Mouse (Mus musculus) MEL (cell line): ENCODE measurements around the gene Nmrk2. TPM values are rescaled to one million over a fixed set of nuclear protein-coding genes. Genes with fewer than 3 reads are reported as not detected.

Experiments used
- DNase-seq: peaks from one replicate; pipeline ENCODE4 v3.0.0; 2011; ENCODE audit warnings: low read depth, low spot score
- H3K27ac ChIP-seq: 2 replicates; pipeline ENCODE4 v1.5.1; 2012; ENCODE audit warnings: low read depth, mild to moderate bottlenecking, control low read depth, low read length, moderate library complexity; ENCODE audit not compliant: control insufficient read depth
- H3K27me3 ChIP-seq, 2 experiments: fragments of 150-350 bp in 1 of 2; sonication (generic) in 1 of 2; 2 replicates each; pipeline ENCODE4 v1.6.1; 2012; ENCODE audit warnings: low read length in 2 of 2, mild to moderate bottlenecking in 2 of 2, improper control_type of control experiment in 1 of 2, moderate library complexity in 1 of 2; ENCODE audit not compliant: insufficient read depth in 2 of 2, control insufficient read depth in 1 of 2
- H3K36me3 ChIP-seq, 2 experiments: 2 replicates each; pipeline ENCODE4 v1.6.1; 2012 to 2014; ENCODE audit warnings: low read length in 2 of 2, improper control_type of control experiment in 1 of 2, inconsistent platforms in 1 of 2, mild to moderate bottlenecking in 1 of 2; ENCODE audit not compliant: insufficient read depth in 2 of 2, control insufficient read depth in 1 of 2
- H3K4me1 ChIP-seq, 2 experiments: fragments of 150-350 bp in 1 of 2; sonication (generic) in 1 of 2; 2 replicates each; pipeline ENCODE4 v1.6.1; 2012; ENCODE audit warnings: low read length in 2 of 2, improper control_type of control experiment in 1 of 2, mild to moderate bottlenecking in 1 of 2; ENCODE audit not compliant: insufficient read depth in 2 of 2, control insufficient read depth in 1 of 2
- H3K4me3 ChIP-seq, 2 experiments: fragments of 150-350 bp in 1 of 2; sonication (generic) in 1 of 2; 2 replicates each; pipeline ENCODE4 v1.5.1; 2012; ENCODE audit warnings: low read depth in 2 of 2, low read length in 2 of 2, mild to moderate bottlenecking in 2 of 2, moderate library complexity in 2 of 2, control low read depth in 1 of 2, improper control_type of control experiment in 1 of 2; ENCODE audit not compliant: control insufficient read depth in 1 of 2, insufficient read depth in 1 of 2
- H3K79me2 ChIP-seq: 2 replicates; pipeline ENCODE4 v1.6.1; 2012; ENCODE audit warnings: mild to moderate bottlenecking, low read length, moderate library complexity; ENCODE audit not compliant: control insufficient read depth, poor library complexity, insufficient read depth
- H3K9ac ChIP-seq: 2 replicates; pipeline ENCODE4 v1.6.1; 2012; ENCODE audit warnings: low read depth, mild to moderate bottlenecking, control low read depth, low read length, moderate library complexity; ENCODE audit not compliant: control insufficient read depth, poor library complexity, severe bottlenecking
- H3K9me3 ChIP-seq: fragments of 150-350 bp; sonication (generic); replicated peaks from 2 replicates; pipeline ENCODE4 v1.6.1; 2012; ENCODE audit warnings: mild to moderate bottlenecking, low read length, improper control_type of control experiment, moderate library complexity; ENCODE audit not compliant: insufficient read depth
- BHLHE40 ChIP-seq: IDR thresholded peaks from 2 replicates; pipeline ENCODE4 v1.6.1; 2012; ENCODE audit warnings: low read depth, mild to moderate bottlenecking, inconsistent platforms, low read length, improper control_type of control experiment, borderline replicate concordance
- CHD2 ChIP-seq: IDR thresholded peaks from 2 replicates; pipeline ENCODE4 v1.6.1; 2011; ENCODE audit warnings: low read length, improper control_type of control experiment
- ELF1 ChIP-seq: IDR thresholded peaks from 2 replicates; pipeline ENCODE4 v1.6.1; 2014; ENCODE audit warnings: low read depth, mild to moderate bottlenecking, inconsistent platforms, low read length, improper control_type of control experiment, moderate library complexity
- ETS1 ChIP-seq: IDR thresholded peaks from 2 replicates; pipeline ENCODE4 v1.6.1; 2012; ENCODE audit warnings: low read depth, mild to moderate bottlenecking, inconsistent platforms, low read length, improper control_type of control experiment, moderate library complexity
- GABPA ChIP-seq: IDR thresholded peaks from 2 replicates; pipeline ENCODE4 v1.6.1; 2012; ENCODE audit warnings: low read depth, mild to moderate bottlenecking, inconsistent platforms, low read length, improper control_type of control experiment, moderate library complexity
- HCFC1 ChIP-seq: IDR thresholded peaks from 2 replicates; pipeline ENCODE4 v1.6.1; 2012; ENCODE audit warnings: low read depth, mild to moderate bottlenecking, inconsistent platforms, low read length, improper control_type of control experiment, moderate library complexity
- JUND ChIP-seq: IDR thresholded peaks from 2 replicates; pipeline ENCODE4 v1.6.1; 2011; ENCODE audit warnings: low read depth, mild to moderate bottlenecking, improper control_type of control experiment, low read length
- KAT2A ChIP-seq: conservative IDR thresholded peaks from 2 replicates; pipeline ENCODE4 v1.6.1; 2012; ENCODE audit warnings: low read depth, low read length, improper control_type of control experiment, inconsistent platforms
- MAFK ChIP-seq: IDR thresholded peaks from 2 replicates; pipeline ENCODE4 v1.6.1; 2011; ENCODE audit warnings: low read depth, mild to moderate bottlenecking, low read length, improper control_type of control experiment, borderline replicate concordance
- MAX ChIP-seq: IDR thresholded peaks from 2 replicates; pipeline ENCODE4 v1.6.1; 2011; ENCODE audit warnings: low read length, improper control_type of control experiment
- MAZ ChIP-seq: IDR thresholded peaks from 2 replicates; pipeline ENCODE4 v1.6.1; 2012; ENCODE audit warnings: low read depth, mild to moderate bottlenecking, inconsistent platforms, low read length, improper control_type of control experiment
- MEF2A ChIP-seq: IDR thresholded peaks from 2 replicates; pipeline ENCODE4 v1.6.1; 2014; ENCODE audit warnings: low read depth, mild to moderate bottlenecking, inconsistent platforms, low read length, improper control_type of control experiment; ENCODE audit not compliant: poor library complexity, insufficient replicate concordance, severe bottlenecking; ENCODE audit errors: extremely low read depth
- MXI1 ChIP-seq: IDR thresholded peaks from 2 replicates; pipeline ENCODE4 v1.6.1; 2011; ENCODE audit warnings: mild to moderate bottlenecking, low read depth, low read length, improper control_type of control experiment
- MYC ChIP-seq: IDR thresholded peaks from 2 replicates; pipeline ENCODE4 v1.6.1; 2011; ENCODE audit warnings: low read depth, mild to moderate bottlenecking, low read length, improper control_type of control experiment, moderate library complexity
- NELFE ChIP-seq: IDR thresholded peaks from 2 replicates; pipeline ENCODE4 v1.6.1; 2011; ENCODE audit warnings: low read depth, low read length, improper control_type of control experiment
- POLR2A ChIP-seq, 2 experiments: IDR thresholded peaks; 2 replicates each; pipeline ENCODE4 v1.6.1; 2011 to 2012; ENCODE audit warnings: low read length in 2 of 2, mild to moderate bottlenecking in 2 of 2, control low read depth in 1 of 2, improper control_type of control experiment in 1 of 2, low read depth in 1 of 2, moderate library complexity in 1 of 2; ENCODE audit not compliant: control insufficient read depth in 1 of 2, insufficient read depth in 1 of 2, poor library complexity in 1 of 2
- POLR2AphosphoS2 ChIP-seq: IDR thresholded peaks from 2 replicates; pipeline ENCODE4 v1.6.1; 2011; ENCODE audit warnings: low read length, improper control_type of control experiment
- POLR2AphosphoS5 ChIP-seq: IDR thresholded peaks from 2 replicates; pipeline ENCODE4 v1.6.1; 2012; ENCODE audit warnings: low read depth, borderline replicate concordance, mild to moderate bottlenecking, inconsistent platforms, low read length, moderate library complexity, mixed read lengths
- RAD21 ChIP-seq: IDR thresholded peaks from 2 replicates; pipeline ENCODE4 v1.6.1; 2011; ENCODE audit warnings: mild to moderate bottlenecking, low read depth, low read length, improper control_type of control experiment
- SMC3 ChIP-seq: IDR thresholded peaks from 2 replicates; pipeline ENCODE4 v1.6.1; 2011; ENCODE audit warnings: low read depth, low read length, improper control_type of control experiment
- TAL1 ChIP-seq: IDR thresholded peaks from 2 replicates; pipeline ENCODE4 v1.6.1; 2012; ENCODE audit warnings: mild to moderate bottlenecking, inconsistent platforms, low read length, moderate library complexity, mixed read lengths
- TBP ChIP-seq: IDR thresholded peaks from 2 replicates; pipeline ENCODE4 v1.8.0; 2011; ENCODE audit warnings: low read depth, low read length, improper control_type of control experiment
- TCF12 ChIP-seq: IDR thresholded peaks from 2 replicates; pipeline ENCODE4 v1.6.1; 2014; ENCODE audit warnings: low read depth, mild to moderate bottlenecking, inconsistent platforms, low read length, improper control_type of control experiment, moderate library complexity
- UBTF ChIP-seq: IDR thresholded peaks from 2 replicates; pipeline ENCODE4 v1.6.1; 2012; ENCODE audit warnings: low read depth, mild to moderate bottlenecking, inconsistent platforms, low read length, improper control_type of control experiment, moderate library complexity, borderline replicate concordance; ENCODE audit not compliant: insufficient read depth
- USF2 ChIP-seq, 2 experiments: IDR thresholded peaks; 2 replicates each; pipeline ENCODE4 v1.6.1; 2011 to 2012; ENCODE audit warnings: improper control_type of control experiment in 2 of 2, low read length in 2 of 2, borderline replicate concordance in 1 of 2, inconsistent platforms in 1 of 2, low read depth in 1 of 2, mild to moderate bottlenecking in 1 of 2; ENCODE audit not compliant: insufficient read depth in 1 of 2
- ZKSCAN1 ChIP-seq: IDR thresholded peaks from 2 replicates; pipeline ENCODE4 v1.6.1; 2012; ENCODE audit warnings: low read depth, mild to moderate bottlenecking, inconsistent platforms, low read length, improper control_type of control experiment, moderate library complexity
- ZMIZ1 ChIP-seq: IDR thresholded peaks from 2 replicates; pipeline ENCODE4 v1.6.1; 2012; ENCODE audit warnings: low read depth, mild to moderate bottlenecking, inconsistent platforms, low read length, improper control_type of control experiment, moderate library complexity
- ZNF384 ChIP-seq: IDR thresholded peaks from 2 replicates; pipeline ENCODE4 v1.6.1; 2012; ENCODE audit warnings: low read depth, mild to moderate bottlenecking, inconsistent platforms, low read length, improper control_type of control experiment
- polyA plus RNA-seq, 2 experiments: library from polyadenylated mRNA; stranded (reverse) in 1 of 2; unstranded in 1 of 2; fragments of >175 nt in 1 of 2; fragments of >200 nt in 1 of 2; gene quantifications; 2 replicates each; pipeline versions ENCODE4 v1.2.1 to v1.2.4; 2012; ENCODE audit warnings: low replicate concordance in 2 of 2, low read depth in 1 of 2; ENCODE audit not compliant: insufficient read length in 2 of 2, insufficient read depth in 1 of 2, missing spikeins in 1 of 2
- total RNA-seq: library from RNA; depleted of rRNA; stranded (reverse); fragments of 300-350 nt; gene quantifications from 2 replicates; pipeline ENCODE4 v1.2.3, GENCODE M21; 2012

Gene Nmrk2
- total and polyA plus RNA-seq, 3 experiments: not detected

DNA sequence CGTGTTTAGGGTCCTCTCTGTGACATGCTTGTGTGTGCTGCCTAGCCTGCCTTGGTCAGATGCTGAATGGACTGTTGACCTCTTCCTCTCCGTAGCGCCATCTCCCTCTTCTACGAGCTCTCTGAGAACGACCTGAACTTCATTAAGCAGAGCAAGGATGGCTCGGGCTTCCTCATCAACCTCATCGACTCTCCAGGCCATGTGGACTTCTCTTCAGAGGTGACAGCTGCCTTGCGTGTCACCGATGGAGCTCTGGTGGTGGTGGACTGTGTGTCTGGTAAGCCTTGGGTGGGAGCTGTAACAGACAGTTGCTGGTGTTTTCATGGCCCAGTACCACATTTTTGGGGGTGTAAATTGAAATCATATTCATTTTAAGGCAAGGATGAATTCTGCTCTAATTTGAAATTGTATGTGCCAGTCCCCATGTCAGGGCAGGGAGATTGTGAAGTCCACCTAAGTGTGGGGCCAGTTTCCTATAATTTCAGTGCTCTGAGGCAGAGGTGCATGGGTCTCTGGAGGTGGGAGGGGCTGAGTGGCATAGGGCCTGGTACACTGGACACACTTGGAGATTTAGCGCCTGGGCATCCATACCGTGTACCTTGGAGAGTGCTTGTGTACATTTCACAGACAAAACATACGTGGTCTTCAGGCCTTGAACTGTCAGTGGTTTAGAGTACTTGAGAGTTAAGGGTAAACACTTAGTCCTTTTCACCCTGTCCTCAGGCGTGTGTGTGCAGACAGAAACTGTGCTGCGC lies 23.7 kb downstream of the Nmrk2 start:
- Histone ChIP-seq H3K36me3 (peaks cover 6 to 18% of the 10 kb centered on the region in 2 experiments), H3K27me3 (no peaks in the 10 kb centered on the region), H3K79me2 (peaks cover 36% of the 10 kb centered on the region), H3K4me3 (peak overlapping the region; percentile 58 to 80), H3K27ac (peak overlapping the region; percentile 84), H3K4me1 (peaks cover 0 to 24% of the 10 kb centered on the region in 2 experiments; a peak in 3 of 4 replicates), H3K9me3 (no peaks in the 10 kb centered on the region), H3K9ac (peak overlapping the region; percentile 94)
- no peak for DNase-seq
- TF ChIP-seq HCFC1: 0 out of 2 replicates have a peak, but pooled peaks have one; percentile 15
- TF ChIP-seq RAD21: no peak
- TF ChIP-seq MEF2A: no peak
- TF ChIP-seq MXI1: peak; percentile 23
- no peak for TF ChIP-seq MAFK
- no peak for TF ChIP-seq UBTF
- no peak for TF ChIP-seq USF2 (IDR thresholded peaks at IDR 0.05; ENCODE audit: borderline replicate concordance in 1 of 2, insufficient read depth in 1 of 2, low read depth in 1 of 2, low read length in 2 of 2)

DNA sequence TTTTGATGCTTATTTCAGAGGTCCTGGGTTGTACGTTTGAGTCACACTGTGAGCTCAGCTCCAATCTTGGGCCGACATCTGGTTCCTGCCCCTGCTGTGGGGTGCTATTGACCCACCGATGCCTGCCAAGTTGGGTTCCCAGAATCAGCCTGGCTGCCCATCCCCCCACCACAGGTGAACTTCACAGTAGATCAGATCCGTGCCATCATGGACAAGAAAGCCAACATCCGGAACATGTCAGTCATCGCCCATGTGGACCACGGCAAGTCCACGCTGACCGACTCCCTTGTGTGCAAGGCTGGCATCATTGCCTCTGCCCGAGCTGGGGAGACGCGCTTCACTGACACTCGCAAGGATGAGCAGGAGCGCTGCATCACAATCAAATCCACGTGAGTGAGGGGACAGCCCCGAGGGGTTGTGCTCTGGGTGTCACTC lies 24.3 kb downstream of the Nmrk2 start:
- Histone ChIP-seq H3K27ac (peak overlapping the region; percentile 84), H3K79me2 (peaks cover 36% of the 10 kb centered on the region), H3K4me1 (peaks cover 0 to 28% of the 10 kb centered on the region in 2 experiments; a peak in 3 of 4 replicates), H3K9me3 (no peaks in the 10 kb centered on the region), H3K4me3 (peak overlapping the region; percentile 58 to 80), H3K27me3 (no peaks in the 10 kb centered on the region), H3K36me3 (peaks cover 6 to 18% of the 10 kb centered on the region in 2 experiments), H3K9ac (peak overlapping the region; percentile 94)
- DNase-seq: peak; percentile 64
- TF ChIP-seq ZNF384 (no peak), MAX (peak; percentile 60; the same call in 1 of the 2 replicates), MAFK (no peak), MAZ (no peak), CHD2 (0 out of 2 replicates have a peak, but pooled peaks have one; percentile 21), RAD21 (no peak), SMC3 (no peak), GABPA (no peak), BHLHE40 (0 out of 2 replicates have a peak, but pooled peaks have one; percentile 26), ZMIZ1 (no peak), MEF2A (no peak), NELFE (no peak), POLR2AphosphoS2 (no peak), ELF1 (no peak), MYC (peak; percentile 58; the same call in 1 of the 2 replicates), JUND (no peak), ZKSCAN1 (no peak), KAT2A (no peak), POLR2AphosphoS5 (no peak; the same call in 1 of the 2 replicates), POLR2A (IDR thresholded peaks at IDR 0.05; ENCODE audit: control insufficient read depth in 1 of 2, insufficient read depth in 1 of 2, low read depth in 1 of 2, low read length in 2 of 2, poor library complexity in 1 of 2) (no peak; a peak in 1 of 4 replicates), TCF12 (0 out of 2 replicates have a peak, but pooled peaks have one; percentile 22), TAL1 (peak; percentile 41), TBP (0 out of 2 replicates have a peak, but pooled peaks have one; percentile 30), ETS1 (peak; percentile 16; the same call in 1 of the 2 replicates), MXI1 (peak; percentile 74)
